Mouse (Mus musculus) right cerebral cortex, postnatal 4 days (tissue): ENCODE measurements at regions not wholly inside any gene's neighbourhood (a gene's known extent, or its start where the extent isn't known, plus 50 kb on each side); places are given as distances from the start of the nearest gene placed in this dataset.

Source experiments
- DNase-seq: peaks from one replicate; pipeline ENCODE4 v3.0.0-alpha.2; 2022

DNA sequence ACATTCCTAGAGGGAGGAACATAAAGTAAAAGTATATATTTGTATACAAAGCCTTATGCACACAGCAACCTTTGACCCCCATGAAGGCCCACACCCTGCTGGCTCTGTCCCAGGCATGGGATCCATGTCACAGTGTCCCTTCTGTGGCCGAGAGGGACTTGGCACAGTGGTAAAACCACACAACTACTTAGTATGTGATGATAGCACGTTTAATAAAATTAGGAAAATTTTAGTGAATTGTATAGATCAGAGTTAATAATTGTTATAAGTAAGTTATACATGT, 140.7 kb downstream of the Rnd3 start:
- DNase-seq = no peak

DNA sequence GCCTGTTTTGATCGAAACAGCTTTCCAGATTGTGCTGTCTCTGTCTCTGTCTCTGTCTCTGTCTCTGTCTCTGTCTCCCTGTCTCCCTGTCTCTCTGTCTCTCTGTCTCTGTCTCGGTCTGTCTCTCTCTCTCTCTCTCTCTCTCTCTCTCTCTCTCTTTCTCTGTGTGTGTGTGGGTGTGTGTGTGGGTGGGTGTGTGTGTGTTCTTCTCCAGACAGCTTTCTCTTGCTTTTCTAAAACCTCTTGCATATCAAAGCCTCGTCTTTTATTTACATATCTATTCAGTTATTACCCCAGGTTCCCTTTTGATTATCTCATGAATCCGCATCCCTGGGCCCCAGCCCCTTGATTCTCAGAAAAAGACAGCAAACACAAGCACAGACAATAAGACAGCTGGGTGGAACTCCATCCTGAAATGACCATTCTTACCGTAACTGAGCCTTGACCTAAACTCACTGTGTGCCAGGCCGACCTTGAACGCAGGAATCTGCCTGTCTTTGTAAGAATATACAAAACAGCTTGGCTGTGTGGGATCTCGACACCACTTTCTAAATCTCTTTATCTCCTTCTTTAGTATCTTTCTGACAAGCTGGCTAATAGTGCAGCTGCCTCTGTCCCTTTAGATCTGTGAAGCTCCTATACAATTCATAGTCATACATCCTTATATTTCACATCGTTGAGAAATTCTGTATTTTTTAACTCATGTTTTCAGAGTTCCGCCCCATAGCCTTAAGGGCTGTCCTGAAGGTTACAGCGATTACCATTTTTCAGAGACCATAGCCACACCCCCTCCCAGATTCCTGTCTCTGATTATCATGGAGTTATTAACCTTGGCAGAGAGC, 141.3 kb downstream of the Rnd3 start:
- no peak for DNase-seq

DNA sequence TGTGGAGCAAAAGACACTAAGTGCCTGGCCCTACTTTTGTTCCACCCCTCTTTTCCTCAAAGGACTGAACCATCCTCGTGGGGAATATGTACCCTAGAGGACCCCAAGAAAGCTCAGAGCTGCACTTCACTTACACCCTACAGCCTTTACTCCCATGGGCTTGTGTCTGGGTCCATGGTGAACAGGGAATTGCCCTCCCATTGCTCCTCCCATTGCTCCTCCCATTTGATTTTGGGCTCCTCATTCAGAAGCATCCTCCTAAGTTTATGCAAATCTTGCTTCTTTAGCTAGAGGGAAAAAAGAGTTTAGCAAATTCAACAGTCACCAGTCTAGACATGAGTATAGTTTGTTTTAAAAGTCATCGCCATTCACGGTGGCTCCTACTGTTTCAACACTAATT, 142.1 kb downstream of the Rnd3 start:
- DNase-seq = no peak

DNA sequence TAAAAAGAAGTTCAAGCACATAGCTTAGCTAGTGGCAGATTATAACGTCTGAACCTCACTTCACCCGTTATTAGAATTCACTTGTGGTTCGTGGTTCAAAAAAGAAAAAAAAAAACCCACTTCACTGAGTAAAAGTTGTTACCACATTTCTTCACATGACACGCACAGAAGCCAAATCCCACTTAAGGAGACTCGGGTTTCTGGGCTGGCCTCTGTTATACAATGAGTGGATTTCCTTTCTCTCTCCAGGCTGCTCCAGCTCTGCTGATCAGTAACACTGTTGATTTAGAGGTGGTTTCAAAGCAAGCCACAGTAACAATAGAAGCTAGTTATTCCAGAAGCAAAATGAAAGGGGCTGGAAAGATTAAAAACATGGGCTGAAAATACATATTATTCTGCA, 147.4 kb downstream of the Rnd3 start:
- no peak for DNase-seq

DNA sequence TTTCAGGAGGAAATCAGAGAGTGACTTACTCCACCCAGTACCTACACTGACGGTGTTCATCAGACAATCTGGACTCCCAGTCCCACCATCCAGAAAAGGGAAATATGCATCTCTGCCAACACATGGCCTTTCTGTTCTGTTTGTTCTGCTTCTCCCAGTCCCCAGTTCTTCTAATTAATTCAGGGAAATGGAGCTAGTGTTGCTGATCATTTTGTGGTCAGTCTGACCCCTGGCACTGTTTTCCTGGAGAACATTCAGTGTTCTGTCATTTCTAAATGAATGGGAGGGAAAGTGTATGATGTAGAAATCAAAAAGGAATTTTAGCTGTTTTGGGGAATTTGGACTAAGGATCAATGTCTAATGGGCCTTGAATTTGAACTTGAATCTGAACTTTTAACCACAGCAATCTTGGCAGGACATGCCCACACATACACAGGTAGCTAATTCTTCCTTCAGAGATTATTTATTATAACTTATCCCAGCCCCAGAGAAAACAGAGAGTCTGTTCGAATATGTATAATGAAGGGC, 165.0 kb downstream of the Rnd3 start:
- no peak for DNase-seq

DNA sequence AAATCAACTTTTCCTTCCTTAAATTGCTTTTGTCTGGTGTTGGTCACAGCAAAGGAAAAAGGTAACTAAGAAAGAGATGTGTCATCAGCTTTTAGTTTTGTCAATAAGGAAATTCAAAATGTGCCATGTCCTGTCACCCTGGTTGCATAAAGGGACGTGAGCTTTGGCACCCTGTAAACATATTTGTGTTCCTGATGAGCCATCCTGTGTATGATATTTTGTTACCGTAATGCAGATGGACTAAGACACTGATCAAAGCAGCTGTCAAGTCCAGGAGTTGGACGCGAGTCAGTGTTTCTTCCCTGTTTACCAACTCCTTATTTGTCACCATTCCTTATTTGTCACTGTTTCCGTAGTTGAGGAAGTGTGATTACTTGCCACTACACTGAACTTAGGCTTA, 166.3 kb downstream of the Rnd3 start:
- no peak for DNase-seq

DNA sequence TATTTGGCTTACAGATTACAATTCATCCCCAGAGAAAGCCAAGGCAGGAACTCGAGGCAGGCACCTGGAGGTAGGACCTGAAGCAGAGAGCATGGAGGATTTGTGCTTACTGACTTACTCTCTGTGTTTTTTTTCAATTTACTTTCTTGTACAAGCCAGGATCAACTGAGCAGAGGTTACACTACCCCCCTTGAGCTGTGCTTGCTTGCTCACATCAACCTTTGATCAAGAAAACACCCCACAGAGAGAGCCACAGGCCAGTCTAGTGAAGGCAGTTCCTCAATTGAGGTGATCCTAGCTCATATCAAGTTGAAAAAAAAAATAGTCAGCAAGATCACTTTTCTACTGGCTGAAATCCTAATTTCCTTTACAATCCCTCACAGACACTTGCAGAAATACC, 170.6 kb downstream of the Rnd3 start:
- DNase-seq = no peak

DNA sequence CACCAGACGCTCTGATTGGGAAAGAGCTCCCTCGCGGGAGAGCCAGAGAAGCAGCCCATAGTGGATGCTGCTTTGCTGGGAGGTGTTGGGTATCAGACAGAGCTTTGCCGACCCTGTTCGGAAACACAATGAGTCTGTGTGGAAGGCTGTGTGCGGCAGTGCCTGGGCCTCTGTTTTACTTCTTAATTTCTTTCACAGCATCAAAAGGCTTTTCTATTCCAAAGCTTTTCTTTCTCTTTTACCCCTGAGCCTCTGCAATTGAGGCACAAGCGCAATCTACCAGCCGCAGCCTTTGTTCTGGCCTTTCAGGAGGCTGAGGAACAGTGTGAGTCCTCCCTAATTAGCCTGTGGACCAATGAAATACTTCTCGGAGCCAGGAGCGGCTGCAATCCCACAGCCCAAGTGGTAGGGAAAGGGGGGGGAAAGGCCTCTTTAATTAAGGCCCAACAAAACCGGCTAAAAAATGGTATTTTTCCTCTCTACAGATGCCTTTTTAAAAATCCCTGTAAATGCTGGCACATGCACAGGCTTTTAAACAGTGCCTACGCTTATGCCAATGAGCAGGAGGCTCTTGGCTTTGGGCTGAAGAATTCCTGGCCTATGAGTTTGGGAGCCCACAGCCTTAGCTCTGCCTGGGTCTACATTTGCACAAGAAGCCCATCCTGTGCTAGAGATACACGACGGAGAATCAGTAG, 177.6 kb downstream of the Rnd3 start:
- peak; percentile 32 for DNase-seq

DNA sequence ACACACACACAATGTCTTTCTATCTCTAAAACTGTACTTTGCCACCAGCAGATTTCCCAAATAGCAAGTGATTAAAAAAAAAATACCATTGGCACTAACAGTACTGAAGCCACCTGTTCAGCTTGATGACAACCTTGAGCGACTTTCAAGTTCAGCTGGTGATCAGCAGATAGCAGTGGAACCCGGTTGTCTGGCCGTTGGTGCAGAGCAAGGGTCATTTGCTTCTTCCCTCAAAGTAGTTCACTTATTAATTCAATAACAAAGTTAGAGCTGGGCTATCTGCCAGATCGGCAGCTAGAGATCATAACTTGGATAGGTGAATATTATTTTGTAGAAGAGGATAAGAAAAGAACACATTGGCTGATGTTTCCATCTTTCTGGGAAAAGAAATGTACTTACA, 180.5 kb downstream of the Rnd3 start:
- no peak for DNase-seq

DNA sequence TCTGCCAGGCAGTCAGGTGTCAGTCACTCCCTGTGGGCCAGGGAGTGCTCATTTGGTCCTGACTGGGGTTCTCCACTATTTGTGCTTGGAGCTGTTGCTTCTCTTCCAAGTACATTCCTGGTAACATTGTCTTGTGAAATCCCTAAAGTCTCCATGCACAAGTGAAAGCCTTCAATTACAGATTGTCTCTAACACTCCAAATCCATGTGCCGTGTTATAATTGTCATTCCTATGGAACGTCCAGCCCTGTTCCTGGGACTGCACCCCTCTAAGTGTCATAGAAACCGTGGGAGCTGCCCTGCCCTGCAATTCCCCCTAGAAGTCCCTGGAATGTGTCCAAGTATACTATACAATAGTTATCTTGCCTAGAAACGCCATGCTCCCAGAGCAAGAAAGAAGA, 181.1 kb downstream of the Rnd3 start:
- DNase-seq = no peak

DNA sequence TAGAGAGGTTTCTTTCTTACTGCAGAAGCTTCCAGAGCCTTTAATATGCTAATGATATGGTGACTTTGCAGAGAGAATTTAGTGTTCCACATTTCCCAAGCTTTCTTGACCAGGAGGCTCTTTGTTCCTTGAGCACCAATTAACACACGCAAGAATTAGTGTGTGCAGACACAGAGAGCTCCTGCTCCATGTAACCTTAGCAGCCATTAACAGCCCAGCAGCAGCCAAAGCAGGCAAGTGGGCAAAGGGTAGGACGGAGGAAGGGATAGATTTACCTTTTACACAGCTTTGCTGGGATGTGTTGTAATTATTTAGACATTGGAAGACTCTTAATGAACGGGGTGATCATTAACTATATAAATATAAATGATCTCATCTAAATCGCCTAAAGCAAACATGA, 181.8 kb downstream of the Rnd3 start:
- DNase-seq = no peak

DNA sequence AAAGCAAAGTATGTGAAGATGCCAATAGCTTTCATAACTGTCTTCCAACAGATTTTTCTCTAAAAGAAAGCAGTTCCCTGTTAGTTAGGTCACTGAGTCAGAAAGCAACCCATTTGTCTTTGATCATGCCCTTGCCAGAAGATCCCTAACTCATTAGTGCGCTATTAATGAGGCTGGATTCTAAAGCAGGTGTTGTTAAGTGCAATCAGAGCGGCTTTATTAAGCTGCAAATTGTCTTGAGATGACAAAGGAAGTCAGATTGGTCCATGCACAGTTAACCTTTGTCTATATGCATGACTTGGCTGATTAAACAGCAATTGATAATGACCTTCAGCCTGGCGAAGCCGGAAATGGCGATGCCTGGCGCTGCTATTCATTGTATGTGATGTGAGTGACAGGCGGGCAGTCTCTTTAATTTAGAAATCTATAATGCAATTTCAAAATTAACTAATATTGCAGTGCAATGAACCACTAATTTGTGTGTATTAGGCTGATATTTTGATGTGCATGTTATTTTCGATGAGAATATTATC, 183.4 kb downstream of the Rnd3 start:
- no peak for DNase-seq

DNA sequence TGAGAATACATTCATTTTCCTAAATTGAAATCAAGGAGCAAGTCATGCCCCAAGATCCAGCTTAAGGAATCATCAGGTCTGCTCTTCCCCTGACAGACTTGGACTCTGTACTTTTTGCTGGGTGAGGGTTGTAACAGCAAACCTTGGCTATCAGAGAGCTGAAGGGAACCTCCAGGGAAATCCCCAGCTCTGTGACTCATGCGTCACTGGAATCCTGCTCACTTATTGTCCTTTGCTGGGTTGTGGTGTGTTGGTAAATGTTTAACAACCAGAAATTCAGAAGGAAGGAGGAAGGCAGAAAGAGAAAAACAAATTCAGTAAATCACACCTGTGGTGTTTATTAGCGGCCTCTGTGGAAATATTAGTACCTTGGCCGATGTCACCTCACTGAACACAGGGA, 184.8 kb downstream of the Rnd3 start:
- DNase-seq = no peak

DNA sequence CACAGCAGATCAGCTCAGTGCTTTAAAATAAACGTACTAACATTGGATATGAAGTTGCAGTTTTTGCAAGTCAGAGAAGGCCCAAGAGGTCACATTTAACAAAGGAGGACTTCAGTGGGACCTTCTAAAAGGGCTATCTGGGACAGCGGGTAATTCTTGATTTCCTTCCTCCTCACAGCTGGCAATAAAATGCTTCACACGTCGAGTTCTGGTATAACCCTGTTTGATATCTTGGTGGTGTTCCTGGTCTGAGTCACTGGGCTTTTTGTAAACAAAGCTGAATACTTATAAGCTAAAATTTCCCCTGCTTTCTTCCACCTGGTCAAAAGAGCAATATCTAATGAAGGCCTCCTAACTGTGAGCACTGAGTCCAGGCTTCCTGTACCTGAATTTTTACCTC, 187.9 kb downstream of the Rnd3 start:
- no peak for DNase-seq

DNA sequence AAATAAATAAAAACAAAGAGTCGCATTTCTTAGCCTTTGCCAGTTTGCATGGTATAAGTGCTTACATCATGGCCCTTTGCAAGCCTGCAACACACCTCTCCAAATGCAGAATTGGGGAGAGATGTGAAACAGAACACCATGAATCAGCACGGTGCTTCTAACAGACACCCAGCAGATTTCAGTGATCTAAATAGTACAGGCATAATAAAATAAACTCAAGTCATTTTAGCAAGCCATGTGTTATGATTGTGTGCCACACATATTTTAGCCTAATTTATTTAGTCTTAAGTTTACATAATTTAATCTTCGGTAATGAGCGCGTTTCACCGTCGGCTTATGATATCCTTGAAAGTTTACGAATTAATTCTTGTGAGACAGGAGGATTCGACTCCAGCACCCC, 189.6 kb downstream of the Rnd3 start:
- DNase-seq = no peak

DNA sequence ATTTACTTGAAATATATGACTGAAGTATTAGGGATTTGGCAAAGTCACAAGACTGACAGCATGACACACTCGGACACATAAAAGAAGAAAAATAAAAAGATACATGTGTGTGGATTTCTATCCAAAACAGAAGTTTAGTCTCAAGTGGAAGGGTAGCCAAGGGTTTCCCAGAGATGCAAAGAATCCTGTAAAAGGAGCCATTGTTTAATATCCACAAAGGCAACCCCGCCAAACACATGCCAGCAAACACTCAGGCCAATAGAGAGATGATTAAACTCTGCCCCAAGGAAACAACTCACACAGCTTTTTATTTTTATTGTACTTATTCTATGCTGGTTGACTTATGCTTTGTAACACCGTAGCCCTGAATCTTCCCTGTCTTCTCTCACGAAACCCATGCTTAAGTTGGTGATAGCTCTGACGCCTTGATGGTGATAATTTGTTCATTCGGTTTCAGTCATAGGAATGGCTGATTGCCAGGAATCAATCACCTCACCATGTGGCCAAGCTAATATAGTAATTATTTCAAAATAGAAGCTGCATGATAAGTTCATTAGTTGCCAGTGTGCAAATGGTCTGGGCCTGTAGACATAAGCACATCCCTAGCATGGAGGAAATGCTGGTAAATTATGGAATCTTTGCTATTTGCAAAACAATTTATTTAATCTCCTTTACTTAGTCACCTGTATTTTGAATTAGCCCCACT, 194.4 kb downstream of the Rnd3 start:
- DNase-seq = no peak

DNA sequence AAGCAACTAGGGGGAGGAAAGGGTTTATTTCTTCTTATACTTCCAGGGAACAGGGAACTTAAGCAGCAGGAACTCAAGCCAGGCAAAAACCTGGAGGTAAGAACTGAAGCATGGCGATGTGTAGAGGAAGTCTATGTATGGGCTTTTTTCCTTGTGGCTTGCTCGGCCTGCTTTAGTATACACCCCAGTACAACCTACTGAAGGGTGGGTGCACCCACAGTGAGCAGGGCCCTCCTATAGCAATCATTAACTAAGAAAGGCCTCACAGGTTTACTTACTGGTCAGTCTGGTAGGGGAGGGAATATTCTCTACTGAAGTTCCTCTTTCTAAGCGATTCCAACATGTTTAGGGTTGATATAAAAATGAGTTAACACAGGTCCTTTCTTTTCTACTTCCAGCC, 197.9 kb downstream of the Rnd3 start:
- DNase-seq = no peak

DNA sequence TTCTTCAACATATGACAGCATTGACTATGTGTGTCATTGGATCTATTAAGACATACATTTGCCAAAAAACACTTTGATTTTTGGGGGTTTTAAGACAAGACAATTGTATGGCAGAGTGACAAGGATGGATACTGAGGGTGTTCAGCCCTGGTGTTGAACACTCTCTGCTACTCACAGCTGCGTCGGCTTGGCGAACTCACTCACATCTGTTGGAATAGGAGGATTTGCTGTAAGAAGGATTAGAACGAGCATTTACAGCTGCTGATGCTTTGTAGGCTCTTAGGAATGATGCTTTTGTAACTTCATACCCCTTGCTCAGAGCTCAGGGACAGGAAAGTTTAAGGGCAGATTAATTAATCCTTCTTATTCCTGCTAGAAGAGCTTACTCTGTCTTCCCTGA, 199.2 kb downstream of the Rnd3 start:
- DNase-seq = no peak

DNA sequence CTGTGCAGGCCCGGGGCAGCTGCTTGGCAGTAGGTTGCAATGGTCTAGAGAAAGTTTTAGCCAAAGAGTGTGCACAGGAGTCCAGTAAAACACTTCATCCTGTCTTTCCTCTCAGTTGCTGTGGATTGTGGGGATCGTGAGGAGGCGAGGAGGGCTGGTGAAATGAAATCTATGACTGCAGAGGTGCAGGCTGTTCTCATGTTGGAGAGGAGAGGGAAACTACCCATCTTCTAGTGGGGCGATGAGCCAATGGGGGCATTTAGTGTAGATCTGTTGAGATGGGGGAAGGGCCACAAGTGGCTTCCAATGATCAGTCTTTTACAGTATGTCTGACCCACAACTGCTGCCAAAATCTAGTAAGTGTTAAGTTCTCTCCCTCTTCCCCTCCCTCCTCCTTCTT, 203.4 kb downstream of the Rnd3 start:
- DNase-seq = no peak

DNA sequence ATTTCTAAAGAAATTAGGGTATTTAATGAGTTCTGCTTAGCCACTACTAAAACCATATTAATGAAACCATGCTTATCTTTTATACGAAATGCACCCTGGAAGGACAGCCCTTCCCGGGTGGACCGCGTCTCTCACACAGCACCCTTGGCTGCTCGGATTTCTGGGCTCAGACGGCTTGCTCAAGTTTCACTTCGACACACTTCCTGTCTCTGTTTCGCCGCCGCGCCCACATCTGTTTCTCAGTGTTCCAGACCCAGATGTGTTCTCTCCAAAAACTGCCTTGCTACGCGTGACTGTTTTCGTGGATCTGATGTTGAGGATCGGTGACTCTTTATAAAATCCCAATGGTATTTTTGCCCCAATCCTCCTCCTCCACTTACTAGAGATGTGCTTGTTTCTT, 205.7 kb downstream of the Rnd3 start:
- DNase-seq = no peak

DNA sequence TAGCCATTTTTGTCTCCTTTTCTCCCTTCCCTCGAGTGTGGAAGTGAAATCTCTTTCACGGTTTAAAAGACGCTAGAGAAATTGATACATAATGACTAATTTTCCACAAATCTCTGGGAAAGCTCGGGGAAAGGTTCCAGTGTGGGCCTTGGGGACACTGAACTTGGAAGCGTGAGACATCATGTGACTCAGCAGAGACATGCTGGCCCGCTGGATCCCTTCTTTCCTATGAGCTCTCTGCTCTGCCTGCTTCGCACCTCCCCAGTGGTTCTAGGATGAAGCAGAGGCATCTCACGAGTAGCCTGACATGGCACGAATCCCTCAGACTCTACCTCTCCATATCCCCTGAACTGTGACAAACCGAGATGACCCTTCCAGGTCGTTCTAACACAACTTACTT, 206.2 kb downstream of the Rnd3 start:
- no peak for DNase-seq

DNA sequence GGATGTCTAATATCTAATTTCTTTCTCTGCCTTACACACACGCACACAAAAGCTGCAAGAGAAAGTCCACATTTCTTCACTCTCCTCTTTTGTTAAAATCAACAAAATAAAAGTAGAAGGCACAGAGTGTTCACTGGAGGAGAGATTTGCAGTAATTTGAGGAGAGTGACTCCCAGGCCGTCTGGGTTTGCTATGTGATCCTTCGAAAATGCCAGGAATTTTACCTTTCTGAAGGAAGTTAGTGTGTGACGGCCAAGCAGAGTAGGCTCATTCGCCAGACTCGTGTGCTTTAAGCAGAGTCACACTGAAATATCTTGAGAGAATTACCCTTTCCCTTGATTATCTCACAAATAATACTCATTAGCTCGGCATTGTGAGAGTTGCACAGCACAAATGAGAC, 216.0 kb downstream of the Rnd3 start:
- DNase-seq = no peak

DNA sequence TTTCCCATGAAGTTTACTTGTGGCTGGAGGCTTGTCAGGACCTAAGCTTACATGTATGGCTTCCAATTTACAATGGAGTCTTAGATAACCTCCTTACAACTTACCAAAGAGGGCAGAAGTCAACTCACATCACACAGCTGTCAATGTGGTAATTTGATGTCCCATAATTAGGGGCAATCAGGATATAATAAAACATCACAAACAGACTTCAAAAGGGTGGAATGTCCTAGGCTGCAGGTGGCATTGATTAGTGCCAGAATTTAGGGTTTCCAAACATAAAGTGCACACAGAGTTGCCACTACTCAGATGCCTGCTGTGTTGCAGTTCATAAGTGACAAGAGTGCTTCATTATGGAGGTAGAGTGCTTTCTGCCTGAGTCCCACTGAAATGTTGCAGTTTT, 227.9 kb downstream of the Rnd3 start:
- no peak for DNase-seq
